Mouse (Mus musculus) embryonic fibroblast, embryonic 13.5 days (primary cell): ENCODE data around the gene Atf7.

Experiments
- CTCF ChIP-seq: IDR thresholded peaks from 2 replicates; pipeline ENCODE4 v1.5.1; 2011; ENCODE audit warnings: mild to moderate bottlenecking, control low read depth, low read length, moderate library complexity, borderline replicate concordance; ENCODE audit not compliant: insufficient read depth
- POLR2A ChIP-seq: IDR thresholded peaks from 2 replicates; pipeline ENCODE4 v1.6.1; 2011; ENCODE audit warnings: low read depth, mild to moderate bottlenecking, control low read depth, low read length, moderate library complexity

- no peak for TF ChIP-seq CTCF
- TF ChIP-seq POLR2A, result no peak
These were observed 122.9 kb downstream of the Atf7 start for GRCm38 (mm10) chr15:102502254-102502840.
